11 mouse cellular contexts compared by ENCODE assay signal in the genomic region with DNA sequence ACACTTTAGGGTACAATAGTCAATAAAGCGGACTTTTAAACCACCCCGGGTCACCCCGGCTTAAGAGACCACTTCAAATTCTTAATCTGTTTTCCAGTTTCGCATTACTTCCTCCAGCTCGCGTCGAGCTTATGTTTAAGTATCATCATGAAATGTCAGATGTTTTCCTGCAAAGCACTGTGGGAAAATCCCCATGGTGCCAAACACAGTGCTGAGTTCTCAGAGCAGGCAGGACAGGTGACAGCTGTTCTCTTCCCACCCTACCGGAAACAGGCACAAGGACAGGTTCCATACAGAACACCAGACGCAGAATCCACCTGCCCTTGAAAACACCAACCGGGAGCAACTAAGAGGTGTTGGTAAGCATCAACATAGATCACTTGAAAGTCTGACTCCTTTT.
DNase-seq lines count a peak whose midpoint lies in the region; ATAC-seq and TF ChIP-seq lines count a peak whose summit lies in the region.
"Had no signal": no experiment of that assay in that cellular context is flagged by ENCODE, and none has a peak within 500 bp of the region (broad histone marks: within the 10 kb centered on the region; RNA-seq: fewer than 3 reads in every experiment).

No protein-coding gene starts in this region.

- peak overlapping the region; percentile 70 for H3K27ac ChIP-seq in layer of hippocampus, adult 2 months
- H3K27ac ChIP-seq in midbrain, embryonic 16.5 days (ENCODE audit: low read length), result peak overlapping the region; percentile 43
- no peak overlapping the region for H3K27ac ChIP-seq in heart, adult 2 months
- H3K27ac ChIP-seq: embryonic facial prominence, embryonic 15.5 days had no signal

- no peak for TF ChIP-seq EP300 in heart, adult 2 months (IDR thresholded peaks at IDR 0.05; ENCODE audit: insufficient read depth, low read depth, low read length)

- no peak for TF ChIP-seq POLR2A in heart, adult 2 months (IDR thresholded peaks at IDR 0.05; ENCODE audit: insufficient read depth, low read depth, low read length)

- intact Hi-C loops in heart, adult 2 months (cut with DNase I), result no loop called here

- H3K4me3 ChIP-seq in layer of hippocampus, adult 2 months, result no peak overlapping the region
- H3K4me3 ChIP-seq in midbrain, embryonic 16.5 days (ENCODE audit: low read depth, low read length), result peak overlapping the region; percentile 12; the same call in 1 of the 2 replicates
- H3K4me3 ChIP-seq in heart, adult 2 months, result no peak overlapping the region
- H3K4me3 ChIP-seq: embryonic facial prominence, embryonic 15.5 days; myocyte had no signal

- H3K36me3 ChIP-seq in midbrain, embryonic 16.5 days (ENCODE audit: control insufficient read depth, insufficient read depth, low read length), result no peaks in the 10 kb centered on the region
- H3K36me3 ChIP-seq in heart, adult 2 months (ENCODE audit: control insufficient read depth, insufficient read depth, low read length), result no peaks in the 10 kb centered on the region
- H3K36me3 ChIP-seq: embryonic facial prominence, embryonic 15.5 days had no signal

- H3K9ac ChIP-seq in midbrain, embryonic 16.5 days (ENCODE audit: low read depth, low read length), result no peak overlapping the region
- H3K9ac ChIP-seq in heart, adult 2 months (ENCODE audit: low read depth, low read length), result no peak overlapping the region
- H3K9ac ChIP-seq: embryonic facial prominence, embryonic 15.5 days had no signal

- peak overlapping the region; percentile 44 for H3K4me2 ChIP-seq in midbrain, embryonic 16.5 days (ENCODE audit: low read length)

- no peaks in the 10 kb centered on the region for H3K79me2 ChIP-seq in heart, adult 2 months (replicated peaks; ENCODE audit: control insufficient read depth, insufficient read depth, low read length)

- H3K4me1 ChIP-seq in midbrain, embryonic 16.5 days (ENCODE audit: control insufficient read depth, insufficient read depth, low read length), result peaks cover 14% of the 10 kb centered on the region
- no peaks in the 10 kb centered on the region for H3K4me1 ChIP-seq in heart, adult 2 months (ENCODE audit: control insufficient read depth, insufficient read depth, low read length)
- H3K4me1 ChIP-seq: embryonic facial prominence, embryonic 15.5 days had no signal

- no peaks in the 10 kb centered on the region for H3K27me3 ChIP-seq in midbrain, embryonic 16.5 days (ENCODE audit: control insufficient read depth, insufficient read depth, low read depth, low read length)
- H3K27me3 ChIP-seq in heart, adult 2 months (ENCODE audit: control insufficient read depth, insufficient read depth, low read length), result no peaks in the 10 kb centered on the region; the same call in 1 of the 2 replicates
- H3K27me3 ChIP-seq: Patski had no signal

- no peaks in the 10 kb centered on the region for H3K9me3 ChIP-seq in midbrain, embryonic 16.5 days (replicated peaks; ENCODE audit: control insufficient read depth, low read length, poor library complexity, severe bottlenecking)
- H3K9me3 ChIP-seq: embryonic facial prominence, embryonic 15.5 days had no signal

- DNase-seq in layer of hippocampus, adult 2 months (ENCODE audit: low spot score in 2 of 2), result no peak
- DNase-seq in layer of hippocampus, adult 9-11 months, result no peak
- peak; percentile 44 for DNase-seq in cerebellum, adult 11-12 months
- peak; percentile 55 to 57 for DNase-seq in cerebellum, postnatal 14 days
- DNase-seq in heart, postnatal 4 days, result no peak
- no peak for DNase-seq in heart, adult 2 months
- DNase-seq in testis, postnatal 10 days (ENCODE audit: low spot score), result no peak

- TF ChIP-seq CTCF in layer of hippocampus, adult 2 months (conservative IDR thresholded peaks at IDR 0.05), result no peak
- no peak for TF ChIP-seq CTCF in heart, adult 2 months (IDR thresholded peaks at IDR 0.05)

- WGBS in midbrain, embryonic 16.5 days, result 28% methylated on average over 10 of the region's 10 CpGs
- 44% methylated on average over 10 of the region's 10 CpGs for WGBS in heart, adult 2 months

- no peak for ATAC-seq in midbrain, embryonic 16.5 days

Comparison
In these comparisons a context has a peak if more than half of its experiments do, and no peak if none do; other contexts are left out.
1. DNase-seq: peak in cerebellum, adult 11-12 months (single experiment) and cerebellum, postnatal 14 days (2 of 2); none in layer of hippocampus, adult 2 months (0 of 2), layer of hippocampus, adult 9-11 months (single experiment), heart, postnatal 4 days (single experiment), heart, adult 2 months (0 of 2) and testis, postnatal 10 days (single experiment).